In the genomic region with DNA sequence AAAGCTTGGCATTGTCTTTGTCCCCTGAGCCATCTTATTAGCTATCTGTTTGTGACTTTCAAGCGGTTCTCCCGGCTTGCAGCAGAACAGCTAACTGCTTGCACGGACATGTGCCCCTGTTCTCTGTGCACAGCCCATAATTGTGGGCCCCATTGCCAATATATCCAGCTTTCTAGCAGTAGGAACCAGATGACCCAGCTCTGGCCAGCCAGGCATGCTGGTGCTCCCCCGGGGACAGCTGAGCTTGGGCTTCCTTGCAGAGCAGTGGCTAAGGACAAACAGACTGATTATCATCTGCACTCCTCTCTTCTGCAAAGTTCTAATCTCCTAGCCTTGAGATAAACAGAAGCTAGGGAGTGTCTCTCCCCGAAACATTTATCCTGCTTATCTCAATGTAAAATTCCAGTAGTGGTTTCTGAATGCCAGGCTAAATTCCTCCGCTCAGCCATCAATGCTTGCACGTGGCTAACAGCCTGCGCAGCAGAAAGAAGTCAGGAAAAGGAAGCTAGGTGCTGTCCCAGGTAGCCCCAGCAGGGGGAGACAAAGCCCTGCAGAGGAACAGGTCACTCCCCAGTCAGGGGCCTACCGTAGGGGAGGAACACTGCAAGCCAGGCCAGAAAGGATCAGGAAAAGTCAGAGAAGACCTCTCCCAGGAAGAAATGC, we compare ENCODE assay signal across 8 mouse cellular contexts. TPM values are rescaled to one million over a fixed set of nuclear protein-coding genes. Genes with fewer than 3 reads are reported as not detected.
DNase-seq lines count a peak whose midpoint lies in the region; ATAC-seq and TF ChIP-seq lines count a peak whose summit lies in the region.

No protein-coding gene starts in this region.

- H3K27ac ChIP-seq in heart, embryonic 14.5 days (replicated peaks in 1 of 2; ENCODE audit: control insufficient read depth in 1 of 2, insufficient read depth in 1 of 2, low read depth in 2 of 2, low read length in 2 of 2) = peak overlapping the region; percentile 52 to 55
- H3K27ac ChIP-seq in liver, embryonic 14.5 days = no peak overlapping the region
- no peak overlapping the region for H3K27ac ChIP-seq in neural tube, embryonic 12.5 days
- H3K27ac ChIP-seq in stomach, postnatal 0 days (replicated peaks) = no peak overlapping the region

- H3K4me1 ChIP-seq in heart, embryonic 14.5 days (ENCODE audit: control insufficient read depth in 2 of 2, insufficient read depth in 2 of 2, low read length in 2 of 2) = peaks cover 37 to 50% of the 10 kb centered on the region in 2 experiments
- peaks cover 0 to 2% of the 10 kb centered on the region in 2 experiments; a peak in 1 of 4 replicates for H3K4me1 ChIP-seq in liver, embryonic 14.5 days (replicated peaks; ENCODE audit: control insufficient read depth in 2 of 2, insufficient read depth in 2 of 2, low read length in 1 of 2)
- peaks cover 31% of the 10 kb centered on the region for H3K4me1 ChIP-seq in neural tube, embryonic 12.5 days
- H3K4me1 ChIP-seq in stomach, postnatal 0 days (replicated peaks; ENCODE audit: control insufficient read depth, insufficient read depth) = peaks cover 4% of the 10 kb centered on the region; the same call in 1 of the 2 replicates

- peak; percentile 94 for TF ChIP-seq CTCF in liver, embryonic 14.5 days (IDR thresholded peaks at IDR 0.05; ENCODE audit: low read depth)
- peak; percentile 100 for TF ChIP-seq CTCF in stomach, postnatal 0 days (IDR thresholded peaks at IDR 0.05; ENCODE audit: low read depth)

- WGBS in heart, embryonic 14.5 days = 12% methylated on average over 9 of the region's 9 CpGs
- 16% methylated on average over 9 of the region's 9 CpGs for WGBS in liver, embryonic 14.5 days (ENCODE audit: insufficient replicate concordance)
- WGBS in neural tube, embryonic 12.5 days = 20% methylated on average over 9 of the region's 9 CpGs
- 17% methylated on average over 9 of the region's 9 CpGs for WGBS in stomach, postnatal 0 days

- peak; percentile 58 for ATAC-seq in heart, embryonic 14.5 days (ENCODE audit: insufficient number of reproducible peaks, insufficient read depth, low FRiP score, low read depth)
- no peak for ATAC-seq in liver, embryonic 14.5 days (ENCODE audit: insufficient read depth)
- ATAC-seq in neural tube, embryonic 12.5 days (ENCODE audit: low FRiP score, low read depth) = peak; percentile 61
- peak; percentile 67 for ATAC-seq in stomach, postnatal 0 days (ENCODE audit: low FRiP score, low TSS enrichment)

- H3K36me3 ChIP-seq in heart, embryonic 14.5 days (ENCODE audit: control insufficient read depth, insufficient read depth, low read length) = no peaks in the 10 kb centered on the region
- H3K36me3 ChIP-seq in liver, embryonic 14.5 days (replicated peaks; ENCODE audit: control insufficient read depth, insufficient read depth, low read depth) = no peaks in the 10 kb centered on the region
- H3K36me3 ChIP-seq in neural tube, embryonic 12.5 days = no peaks in the 10 kb centered on the region
- H3K36me3 ChIP-seq in stomach, postnatal 0 days (ENCODE audit: control insufficient read depth, insufficient read depth, low read length) = no peaks in the 10 kb centered on the region

- no peak for TF ChIP-seq EP300 in liver, embryonic 14.5 days (IDR thresholded peaks at IDR 0.05; ENCODE audit: low read depth)
- TF ChIP-seq EP300 in stomach, postnatal 0 days (optimal IDR thresholded peaks at IDR 0.05) = no peak

- peak overlapping the region; percentile 15; the same call in 1 of the 2 replicates for H3K4me2 ChIP-seq in heart, embryonic 14.5 days (ENCODE audit: low read length)
- H3K4me2 ChIP-seq in liver, embryonic 14.5 days (ENCODE audit: low read depth) = no peak overlapping the region
- no peak overlapping the region for H3K4me2 ChIP-seq in neural tube, embryonic 12.5 days (replicated peaks)
- H3K4me2 ChIP-seq in stomach, postnatal 0 days (replicated peaks; ENCODE audit: low read depth) = no peak overlapping the region

- H3K9me3 ChIP-seq in heart, embryonic 14.5 days (ENCODE audit: control insufficient read depth, low read length) = no peaks in the 10 kb centered on the region
- no peaks in the 10 kb centered on the region for H3K9me3 ChIP-seq in liver, embryonic 14.5 days (ENCODE audit: control insufficient read depth, low read length)
- H3K9me3 ChIP-seq in neural tube, embryonic 12.5 days = no peaks in the 10 kb centered on the region
- H3K9me3 ChIP-seq in stomach, postnatal 0 days (ENCODE audit: control insufficient read depth, low read length) = no peaks in the 10 kb centered on the region

- H3K27me3 ChIP-seq in heart, embryonic 14.5 days (ENCODE audit: control insufficient read depth, insufficient read depth, low read length) = no peaks in the 10 kb centered on the region
- no peaks in the 10 kb centered on the region for H3K27me3 ChIP-seq in liver, embryonic 14.5 days (ENCODE audit: control insufficient read depth, insufficient read depth, low read length)
- no peaks in the 10 kb centered on the region for H3K27me3 ChIP-seq in neural tube, embryonic 12.5 days (replicated peaks)
- no peaks in the 10 kb centered on the region for H3K27me3 ChIP-seq in stomach, postnatal 0 days (ENCODE audit: control insufficient read depth, insufficient read depth, low read length)

- peak overlapping the region; percentile 62 for H3K9ac ChIP-seq in heart, embryonic 14.5 days (ENCODE audit: low read length)
- no peak overlapping the region for H3K9ac ChIP-seq in liver, embryonic 14.5 days (replicated peaks)
- H3K9ac ChIP-seq in neural tube, embryonic 12.5 days = no peak overlapping the region
- H3K9ac ChIP-seq in stomach, postnatal 0 days (ENCODE audit: low read length) = no peak overlapping the region

- peak; percentile 60 for DNase-seq in CD4-positive helper T cell, adult 2 months (ENCODE audit: low read depth, low spot score)
- peak; percentile 90 for DNase-seq in brain, adult 2 months (ENCODE audit: low read depth, low spot score)
- peak; percentile 77 for DNase-seq in fibroblast of lung, adult 2 months (ENCODE audit: low read depth)
- DNase-seq in kidney, postnatal 10 days = peak; percentile 98
- peak; percentile 26 to 44 (median 38) for DNase-seq in liver, embryonic 14.5 days (ENCODE audit: low read depth in 3 of 3, low spot score in 3 of 3)
- peak; percentile 93 for DNase-seq in stomach, postnatal 0 days (ENCODE audit: low spot score)

- H3K4me3 ChIP-seq in heart, embryonic 14.5 days (ENCODE audit: control insufficient read depth in 1 of 2, insufficient read depth in 1 of 2, low read depth in 1 of 2, low read length in 2 of 2) = no peak overlapping the region
- no peak overlapping the region for H3K4me3 ChIP-seq in liver, embryonic 14.5 days (ENCODE audit: insufficient read depth in 1 of 2, low read depth in 2 of 2, low read length in 2 of 2)
- no peak overlapping the region for H3K4me3 ChIP-seq in neural tube, embryonic 12.5 days
- H3K4me3 ChIP-seq in stomach, postnatal 0 days (ENCODE audit: low read depth, low read length) = no peak overlapping the region

RNA-seq across cellular contexts. Expression of a gene that starts 3.6 kb away (rescaled TPM):
- 2.5 and 2.7 TPM in 2 replicates for polyA plus RNA-seq in heart, embryonic 14.5 days (2014; fragmentation: Nextera tagmentation; extraction: Ambion mirVana)
- 1.4 and 1.8 TPM in 2 replicates for polyA plus RNA-seq in liver, embryonic 14.5 days (2012; rRNA removed)
- 3.9 and 4.2 TPM in 2 replicates for polyA plus RNA-seq in liver, embryonic 14.5 days (2014; fragmentation: Nextera tagmentation; extraction: Ambion mirVana)
- polyA plus RNA-seq in neural tube, embryonic 12.5 days (2016; fragmentation: Nextera tagmentation; extraction: Ambion mirVana) = not detected in 2 replicates
- 4.6 and 5.7 TPM in 2 replicates for polyA plus RNA-seq in stomach, postnatal 0 days (2015; fragmentation: Nextera tagmentation; extraction: Ambion mirVana)

RNA-seq across cellular contexts. Expression of a gene that starts 20.1 kb away (rescaled TPM):
- polyA plus RNA-seq in heart, embryonic 14.5 days (2014; fragmentation: Nextera tagmentation; extraction: Ambion mirVana) = not detected in 2 replicates
- not detected in 2 replicates for polyA plus RNA-seq in liver, embryonic 14.5 days (2012; rRNA removed)
- not detected in 2 replicates for polyA plus RNA-seq in liver, embryonic 14.5 days (2014; fragmentation: Nextera tagmentation; extraction: Ambion mirVana)
- polyA plus RNA-seq in neural tube, embryonic 12.5 days (2016; fragmentation: Nextera tagmentation; extraction: Ambion mirVana) = not detected in 2 replicates
- not detected in 2 replicates for polyA plus RNA-seq in stomach, postnatal 0 days (2015; fragmentation: Nextera tagmentation; extraction: Ambion mirVana)

RNA-seq across cellular contexts. Expression of a gene that starts 25.5 kb away (rescaled TPM):
- 151 and 161 TPM in 2 replicates for polyA plus RNA-seq in heart, embryonic 14.5 days (2014; fragmentation: Nextera tagmentation; extraction: Ambion mirVana)
- 4.6 and 9.4 TPM in 2 replicates for polyA plus RNA-seq in liver, embryonic 14.5 days (2012; rRNA removed)
- polyA plus RNA-seq in liver, embryonic 14.5 days (2014; fragmentation: Nextera tagmentation; extraction: Ambion mirVana) = 10.0 and 12.5 TPM in 2 replicates
- 27.6 and 27.9 TPM in 2 replicates for polyA plus RNA-seq in neural tube, embryonic 12.5 days (2016; fragmentation: Nextera tagmentation; extraction: Ambion mirVana)
- 69.4 and 79.0 TPM in 2 replicates for polyA plus RNA-seq in stomach, postnatal 0 days (2015; fragmentation: Nextera tagmentation; extraction: Ambion mirVana)

RNA-seq across cellular contexts. Expression of a gene that starts 58.2 kb away (rescaled TPM):
- polyA plus RNA-seq in heart, embryonic 14.5 days (2014; fragmentation: Nextera tagmentation; extraction: Ambion mirVana) = 0.24 and 0.36 TPM in 2 replicates
- 0.01 TPM in 1 of 2 replicates, not detected in the other for polyA plus RNA-seq in liver, embryonic 14.5 days (2012; rRNA removed)
- not detected in 2 replicates for polyA plus RNA-seq in liver, embryonic 14.5 days (2014; fragmentation: Nextera tagmentation; extraction: Ambion mirVana)
- 0.15 and 0.20 TPM in 2 replicates for polyA plus RNA-seq in neural tube, embryonic 12.5 days (2016; fragmentation: Nextera tagmentation; extraction: Ambion mirVana)
- 8.8 and 9.8 TPM in 2 replicates for polyA plus RNA-seq in stomach, postnatal 0 days (2015; fragmentation: Nextera tagmentation; extraction: Ambion mirVana)

Comparison
In these comparisons a context has a peak if more than half of its experiments do, and no peak if none do; other contexts are left out.
1. DNase-seq: peak in every context shown above with its lines; median percentile 98 in kidney, postnatal 10 days; 93 in stomach, postnatal 0 days; 90 in brain, adult 2 months; 77 in fibroblast of lung, adult 2 months; 60 in CD4-positive helper T cell, adult 2 months; 38 in liver, embryonic 14.5 days.
2. H3K27ac ChIP-seq: peak in heart, embryonic 14.5 days (2 of 2); none in liver, embryonic 14.5 days (single experiment), neural tube, embryonic 12.5 days (single experiment) and stomach, postnatal 0 days (single experiment).